Mouse (Mus musculus): ENCODE results near the gene Ift20.

- TF ChIP-seq POLR2A (IDR thresholded peaks at IDR 0.05; ENCODE audit: low read depth, low read length): no peak
- TF ChIP-seq CTCF (IDR thresholded peaks at IDR 0.05; ENCODE audit: extremely low read depth, insufficient read length, insufficient replicate concordance, low read depth, low read length): no peak
These were observed 35.3 kb downstream of the Ift20 start for GRCm38 (mm10) chr11:78571441-78571840.
